In genomic region chr1:78845661-78846060, GRCm38 (mm10) we compare ENCODE assay signal across 16 mouse cellular contexts. TPM values are rescaled to one million over a fixed set of nuclear protein-coding genes. Genes with fewer than 3 reads are reported as not detected.
"Had no signal": no experiment of that assay in that cellular context is flagged by ENCODE, and none has a peak within 500 bp of the region (broad histone marks: within the 10 kb centered on the region; RNA-seq: fewer than 3 reads in every experiment).

No protein-coding gene starts in this region.

- H3K27me3 ChIP-seq: neural tube, embryonic 15.5 days; stomach, embryonic 15.5 days had no signal

- H3K4me1 ChIP-seq: neural tube, embryonic 15.5 days; stomach, embryonic 15.5 days had no signal

- H3K4me2 ChIP-seq: neural tube, embryonic 15.5 days; stomach, embryonic 15.5 days had no signal

- H3K36me3 ChIP-seq: neural tube, embryonic 15.5 days; stomach, embryonic 15.5 days had no signal

- H3K27ac ChIP-seq: neural tube, embryonic 15.5 days; stomach, embryonic 15.5 days; stomach, postnatal 0 days had no signal

- DNase-seq: retina, postnatal 1 day; right cerebral cortex, adult 18-20 months; right cerebral cortex, postnatal 14 days; right cerebral cortex, postnatal 25 days; right cerebral cortex, postnatal 4 days; spleen, adult 18-20 months; thymus, adult 18-20 months; thymus, adult 2 months; thymus, postnatal 14 days; thymus, postnatal 25 days; thymus, postnatal 36 days; thymus, postnatal 4 days had no signal

- H3K4me3 ChIP-seq: neural tube, embryonic 15.5 days; stomach, embryonic 15.5 days had no signal

- H3K9ac ChIP-seq: neural tube, embryonic 15.5 days; stomach, embryonic 15.5 days had no signal

- H3K9me3 ChIP-seq: neural tube, embryonic 15.5 days; stomach, embryonic 15.5 days had no signal

RNA-seq across cellular contexts. Expression of gene Kcne4, which starts 29.1 kb away (rescaled TPM):
- total RNA-seq: neutrophil, adult 5-6 weeks had no signal
